Mouse (Mus musculus): ENCODE measurements around the gene Crispld2.

DNA sequence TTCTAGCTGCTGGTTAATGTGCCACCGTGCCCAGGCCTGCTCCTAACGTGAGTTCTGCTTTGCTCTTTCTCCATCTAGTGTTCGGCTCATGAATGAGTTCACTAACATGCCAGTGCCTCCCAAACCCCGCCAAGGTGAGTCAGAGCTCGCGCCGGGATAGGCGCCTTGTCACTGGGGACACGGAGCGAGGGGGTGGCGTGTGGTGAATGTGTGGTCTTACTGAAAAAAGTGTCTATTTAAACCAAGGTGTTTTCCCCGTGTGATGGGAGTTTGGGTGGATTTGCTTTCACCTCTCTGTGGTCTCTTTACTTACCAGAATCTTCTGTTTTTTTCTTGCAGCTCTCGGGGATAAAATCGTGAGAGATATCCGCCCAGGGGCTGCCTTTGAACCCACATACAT, 43.9 kb upstream of the Crispld2 start:
- TF ChIP-seq POLR2A (IDR thresholded peaks at IDR 0.05; ENCODE audit: borderline replicate concordance, extremely low read depth, insufficient read depth, insufficient read length, poor library complexity, severe bottlenecking): no peak
- TF ChIP-seq CTCF (IDR thresholded peaks at IDR 0.05; ENCODE audit: borderline replicate concordance, extremely low read depth, insufficient read depth, insufficient read length): no peak
